Mouse (Mus musculus): Measurements from ENCODE around the gene R3hdm1. TPM values are rescaled to one million over a fixed set of nuclear protein-coding genes. Genes with fewer than 3 reads are reported as not detected.

R3hdm1 gene
- polyA plus RNA-seq, 1 experiment, result 97.2 TPM

GRCm38 (mm10) chr1:128068945-128069397 lies 34.1 kb upstream of the R3hdm1 start:
- TF ChIP-seq CTCF (IDR thresholded peaks at IDR 0.05; ENCODE audit: borderline replicate concordance, insufficient read depth, low read depth, low read length) (no peak), POLR2A (IDR thresholded peaks at IDR 0.05; ENCODE audit: borderline replicate concordance, insufficient read depth, low read length) (no peak)
- 78% methylated on average over 2 of the region's 2 CpGs for WGBS
- DNase-seq, result no peak
- Histone ChIP-seq H3K4me1 (ENCODE audit: control insufficient read depth, insufficient read depth, low read length) (no peaks in the 10 kb centered on the region), H3K27me3 (ENCODE audit: control insufficient read depth, insufficient read depth, low read length) (no peaks in the 10 kb centered on the region), H3K4me3 (replicated peaks; ENCODE audit: insufficient read depth, low read depth, low read length) (no peak overlapping the region), H3K27ac (ENCODE audit: insufficient read depth, low read length) (no peak overlapping the region)

- no peaks in the 10 kb centered on the region for H3K4me1 ChIP-seq (ENCODE audit: control insufficient read depth, insufficient read depth, low read length)
- no peak overlapping the region for H3K4me3 ChIP-seq (replicated peaks; ENCODE audit: insufficient read depth, low read depth, low read length)
- H3K27me3 ChIP-seq (ENCODE audit: control insufficient read depth, insufficient read depth, low read length), result no peaks in the 10 kb centered on the region
- no peak overlapping the region for H3K27ac ChIP-seq (ENCODE audit: insufficient read depth, low read length)
- no peak for DNase-seq
- TF ChIP-seq CTCF (IDR thresholded peaks at IDR 0.05; ENCODE audit: borderline replicate concordance, insufficient read depth, low read depth, low read length), result no peak
- TF ChIP-seq POLR2A (IDR thresholded peaks at IDR 0.05; ENCODE audit: borderline replicate concordance, insufficient read depth, low read length), result no peak
- 97% methylated on average over 3 of the region's 3 CpGs for WGBS
Measured at GRCm38 (mm10) chr1:128070003-128070402, 33.1 kb upstream of the R3hdm1 start.

GRCm38 (mm10) chr1:128073051-128073450 lies 30.1 kb upstream of the R3hdm1 start:
- Histone ChIP-seq H3K27ac (ENCODE audit: insufficient read depth, low read length) (no peak overlapping the region), H3K4me3 (replicated peaks; ENCODE audit: insufficient read depth, low read depth, low read length) (no peak overlapping the region), H3K4me1 (ENCODE audit: control insufficient read depth, insufficient read depth, low read length) (no peaks in the 10 kb centered on the region), H3K27me3 (ENCODE audit: control insufficient read depth, insufficient read depth, low read length) (no peaks in the 10 kb centered on the region)
- TF ChIP-seq POLR2A (IDR thresholded peaks at IDR 0.05; ENCODE audit: borderline replicate concordance, insufficient read depth, low read length), result no peak
- TF ChIP-seq CTCF (IDR thresholded peaks at IDR 0.05; ENCODE audit: borderline replicate concordance, insufficient read depth, low read depth, low read length), result no peak
- no peak for DNase-seq
- WGBS, result 94% methylated on average over 6 of the region's 6 CpGs

- H3K27me3 ChIP-seq (ENCODE audit: control insufficient read depth, insufficient read depth, low read length), result no peaks in the 10 kb centered on the region
- no peak overlapping the region for H3K4me3 ChIP-seq (replicated peaks; ENCODE audit: insufficient read depth, low read depth, low read length)
- H3K27ac ChIP-seq (ENCODE audit: insufficient read depth, low read length), result no peak overlapping the region
- no peaks in the 10 kb centered on the region for H3K4me1 ChIP-seq (ENCODE audit: control insufficient read depth, insufficient read depth, low read length)
- no peak for TF ChIP-seq POLR2A (IDR thresholded peaks at IDR 0.05; ENCODE audit: borderline replicate concordance, insufficient read depth, low read length)
- WGBS, result 86% methylated on average over 8 of the region's 8 CpGs
- DNase-seq, result no peak
Measured at GRCm38 (mm10) chr1:128076791-128077479, 26.2 kb upstream of the R3hdm1 start.

- TF ChIP-seq POLR2A (IDR thresholded peaks at IDR 0.05; ENCODE audit: borderline replicate concordance, insufficient read depth, low read length) (no peak), CTCF (IDR thresholded peaks at IDR 0.05; ENCODE audit: borderline replicate concordance, insufficient read depth, low read depth, low read length) (no peak)
- 97% methylated on average over 2 of the region's 2 CpGs for WGBS
- Histone ChIP-seq H3K27ac (ENCODE audit: insufficient read depth, low read length) (no peak overlapping the region), H3K27me3 (ENCODE audit: control insufficient read depth, insufficient read depth, low read length) (no peaks in the 10 kb centered on the region), H3K4me1 (ENCODE audit: control insufficient read depth, insufficient read depth, low read length) (no peaks in the 10 kb centered on the region), H3K4me3 (replicated peaks; ENCODE audit: insufficient read depth, low read depth, low read length) (no peak overlapping the region)
- no peak for DNase-seq
Measured at GRCm38 (mm10) chr1:128077788-128078187, 25.3 kb upstream of the R3hdm1 start.

GRCm38 (mm10) chr1:128078646-128079045 lies 24.5 kb upstream of the R3hdm1 start:
- no peaks in the 10 kb centered on the region for H3K4me1 ChIP-seq (ENCODE audit: control insufficient read depth, insufficient read depth, low read length)
- H3K27ac ChIP-seq (ENCODE audit: insufficient read depth, low read length), result no peak overlapping the region
- 100% methylated on average over 1 of the region's 1 CpGs for WGBS
- TF ChIP-seq POLR2A (IDR thresholded peaks at IDR 0.05; ENCODE audit: borderline replicate concordance, insufficient read depth, low read length), result no peak
- TF ChIP-seq CTCF (IDR thresholded peaks at IDR 0.05; ENCODE audit: borderline replicate concordance, insufficient read depth, low read depth, low read length), result no peak
- no peak for DNase-seq
- no peak overlapping the region for H3K4me3 ChIP-seq (replicated peaks; ENCODE audit: insufficient read depth, low read depth, low read length)
- no peaks in the 10 kb centered on the region for H3K27me3 ChIP-seq (ENCODE audit: control insufficient read depth, insufficient read depth, low read length)

GRCm38 (mm10) chr1:128080936-128081696 lies 22.0 kb upstream of the R3hdm1 start:
- no peak for TF ChIP-seq CTCF (IDR thresholded peaks at IDR 0.05; ENCODE audit: borderline replicate concordance, insufficient read depth, low read depth, low read length)
- TF ChIP-seq POLR2A (IDR thresholded peaks at IDR 0.05; ENCODE audit: borderline replicate concordance, insufficient read depth, low read length), result no peak
- Histone ChIP-seq H3K4me3 (replicated peaks; ENCODE audit: insufficient read depth, low read depth, low read length) (no peak overlapping the region), H3K27me3 (ENCODE audit: control insufficient read depth, insufficient read depth, low read length) (no peaks in the 10 kb centered on the region), H3K4me1 (ENCODE audit: control insufficient read depth, insufficient read depth, low read length) (no peaks in the 10 kb centered on the region), H3K27ac (ENCODE audit: insufficient read depth, low read length) (no peak overlapping the region)
- 56% methylated on average over 5 of the region's 5 CpGs for WGBS
- no peak for DNase-seq

- H3K27me3 ChIP-seq (ENCODE audit: control insufficient read depth, insufficient read depth, low read length), result no peaks in the 10 kb centered on the region
- no peak overlapping the region for H3K4me3 ChIP-seq (replicated peaks; ENCODE audit: insufficient read depth, low read depth, low read length)
- no peaks in the 10 kb centered on the region for H3K4me1 ChIP-seq (ENCODE audit: control insufficient read depth, insufficient read depth, low read length)
- H3K27ac ChIP-seq (ENCODE audit: insufficient read depth, low read length), result no peak overlapping the region
- TF ChIP-seq CTCF (IDR thresholded peaks at IDR 0.05; ENCODE audit: borderline replicate concordance, insufficient read depth, low read depth, low read length) (no peak), POLR2A (IDR thresholded peaks at IDR 0.05; ENCODE audit: borderline replicate concordance, insufficient read depth, low read length) (no peak)
- no peak for DNase-seq
- 91% methylated on average over 7 of the region's 7 CpGs for WGBS
Measured at GRCm38 (mm10) chr1:128081873-128082272, 21.2 kb upstream of the R3hdm1 start.
